Mouse (Mus musculus) hindbrain, embryonic 11.5 days (tissue): Measurements from ENCODE around the gene Tbc1d5. TPM values are rescaled to one million over a fixed set of nuclear protein-coding genes. Genes with fewer than 3 reads are reported as not detected.

Experiments used
- ATAC-seq: fragments of 200-750 bp; cut with Nextera tagmentation; 2 replicates; pipeline ENCODE4 v1.8.0; 2017; ENCODE audit warnings: mild to moderate bottlenecking, moderate TSS enrichment, moderate library complexity; ENCODE audit not compliant: low FRiP score
- DNase-seq: peaks from one replicate; pipeline ENCODE4 v3.0.0-alpha.2; 2015; ENCODE audit warnings: low spot score
- H3K27ac ChIP-seq: fragments of 300-500 bp; sonication (generic); 2 replicates; pipeline ENCODE4 v1.5.1; 2014; ENCODE audit warnings: mild to moderate bottlenecking, low read depth, low read length
- H3K27me3 ChIP-seq: fragments of 300-500 bp; sonication (generic); 2 replicates; pipeline ENCODE4 v1.6.1; 2014; ENCODE audit warnings: mild to moderate bottlenecking, low read length, moderate library complexity, mixed read lengths; ENCODE audit not compliant: control insufficient read depth, insufficient read depth
- H3K36me3 ChIP-seq: fragments of 300-500 bp; sonication (generic); 2 replicates; pipeline ENCODE4 v1.6.1; 2014; ENCODE audit warnings: mild to moderate bottlenecking, low read length, moderate library complexity, mixed read lengths; ENCODE audit not compliant: control insufficient read depth, insufficient read depth
- H3K4me1 ChIP-seq: fragments of 300-500 bp; sonication (generic); replicated peaks from 2 replicates; pipeline ENCODE4 v1.6.1; 2014; ENCODE audit warnings: low read length, mixed read lengths; ENCODE audit not compliant: control insufficient read depth, insufficient read depth
- H3K4me2 ChIP-seq: fragments of 300-500 bp; sonication (generic); replicated peaks from 2 replicates; pipeline ENCODE4 v1.6.1; 2014; ENCODE audit warnings: mild to moderate bottlenecking, low read depth, low read length
- H3K4me3 ChIP-seq: fragments of 300-500 bp; sonication (generic); 2 replicates; pipeline ENCODE4 v1.5.1; 2014; ENCODE audit warnings: low read depth, low read length
- H3K9ac ChIP-seq: fragments of 300-500 bp; sonication (generic); 2 replicates; pipeline ENCODE4 v1.6.1; 2014; ENCODE audit warnings: low read depth, low read length
- H3K9me3 ChIP-seq: fragments of 300-500 bp; sonication (generic); 2 replicates; pipeline ENCODE4 v1.6.1; 2016; ENCODE audit warnings: low read length; ENCODE audit not compliant: control insufficient read depth
- WGBS: fragments of 180-500 bp; shearing (Covaris S2); extraction: QIAGEN DNeasy Blood & Tissue Kit; methylation state at CpG from one replicate; pipeline ENCODE4 v1.1.7; 2014; 5-methylcytosine and 5-hydroxymethylcytosine counted together
- polyA plus RNA-seq: library from polyadenylated mRNA; unstranded; fragments of >200 nt; fragmentation: Nextera tagmentation; extraction: Ambion mirVana; gene quantifications from 2 replicates; pipeline ENCODE4 v1.2.1, GENCODE M21; 2014

The Tbc1d5 gene
- polyA plus RNA-seq, 1 experiment from 2014 or later, result 10.8 TPM

DNA sequence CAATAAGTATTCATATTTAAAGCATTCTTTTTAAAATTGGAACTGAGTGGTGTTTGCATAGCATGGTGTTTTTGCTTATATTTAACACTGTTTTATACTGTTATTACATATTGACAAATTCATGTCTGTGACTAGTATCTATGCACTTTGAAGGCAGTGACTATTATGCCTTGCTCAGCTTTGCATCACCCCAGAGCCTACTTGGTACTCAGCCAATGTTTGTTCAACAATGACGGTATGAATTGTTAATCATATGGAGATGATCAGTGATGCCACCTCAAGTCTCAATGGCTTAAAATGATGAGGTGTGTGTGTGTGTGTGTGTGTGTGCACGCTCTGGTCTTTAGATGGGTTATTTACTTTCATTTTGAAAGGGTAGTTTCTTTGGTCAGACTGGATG, 15.6 kb upstream of the Tbc1d5 start:
- H3K27ac ChIP-seq, result no peak overlapping the region
- no peak for ATAC-seq
- DNase-seq, result no peak
- WGBS, result 93% methylated on average over 2 of the region's 2 CpGs
- no peak overlapping the region for H3K9ac ChIP-seq
- no peaks in the 10 kb centered on the region for H3K36me3 ChIP-seq
- H3K4me3 ChIP-seq, result no peak overlapping the region
- no peak overlapping the region for H3K4me2 ChIP-seq
- no peaks in the 10 kb centered on the region for H3K9me3 ChIP-seq
- no peaks in the 10 kb centered on the region for H3K4me1 ChIP-seq
- no peaks in the 10 kb centered on the region for H3K27me3 ChIP-seq

GRCm38 (mm10) chr17:51191381-51191780, 12.2 kb upstream of the Tbc1d5 start:
- no peaks in the 10 kb centered on the region for H3K9me3 ChIP-seq
- no peaks in the 10 kb centered on the region for H3K36me3 ChIP-seq
- DNase-seq, result no peak
- H3K27me3 ChIP-seq, result no peaks in the 10 kb centered on the region
- no peak overlapping the region for H3K4me2 ChIP-seq
- no peak overlapping the region for H3K4me3 ChIP-seq
- WGBS, result 94% methylated on average over 1 of the region's 1 CpGs
- H3K9ac ChIP-seq, result no peak overlapping the region
- ATAC-seq, result no peak
- no peak overlapping the region for H3K27ac ChIP-seq
- no peaks in the 10 kb centered on the region for H3K4me1 ChIP-seq

- no peaks in the 10 kb centered on the region for H3K9me3 ChIP-seq
- H3K4me2 ChIP-seq, result no peak overlapping the region
- no peak for ATAC-seq
- no peaks in the 10 kb centered on the region for H3K27me3 ChIP-seq
- 83% methylated on average over 2 of the region's 2 CpGs for WGBS
- H3K9ac ChIP-seq, result no peak overlapping the region
- no peaks in the 10 kb centered on the region for H3K4me1 ChIP-seq
- H3K27ac ChIP-seq, result no peak overlapping the region
- no peak overlapping the region for H3K4me3 ChIP-seq
- H3K36me3 ChIP-seq, result no peaks in the 10 kb centered on the region
- no peak for DNase-seq
These were observed 3.6 kb upstream of the Tbc1d5 start for GRCm38 (mm10) chr17:51182715-51183114.

GRCm38 (mm10) chr17:51178491-51179194, 509 bp downstream of the Tbc1d5 start:
- no peaks in the 10 kb centered on the region for H3K36me3 ChIP-seq
- H3K9me3 ChIP-seq, result no peaks in the 10 kb centered on the region
- H3K9ac ChIP-seq, result peak overlapping the region; percentile 98
- peak overlapping the region; percentile 58 for H3K4me2 ChIP-seq
- no peaks in the 10 kb centered on the region for H3K4me1 ChIP-seq
- 0% methylated on average over 29 of the region's 59 CpGs for WGBS
- H3K27ac ChIP-seq, result peak overlapping the region; percentile 98
- ATAC-seq (peak; percentile 82), DNase-seq (peak; percentile 79)
- peak overlapping the region; percentile 79 for H3K4me3 ChIP-seq
- H3K27me3 ChIP-seq, result no peaks in the 10 kb centered on the region

DNA sequence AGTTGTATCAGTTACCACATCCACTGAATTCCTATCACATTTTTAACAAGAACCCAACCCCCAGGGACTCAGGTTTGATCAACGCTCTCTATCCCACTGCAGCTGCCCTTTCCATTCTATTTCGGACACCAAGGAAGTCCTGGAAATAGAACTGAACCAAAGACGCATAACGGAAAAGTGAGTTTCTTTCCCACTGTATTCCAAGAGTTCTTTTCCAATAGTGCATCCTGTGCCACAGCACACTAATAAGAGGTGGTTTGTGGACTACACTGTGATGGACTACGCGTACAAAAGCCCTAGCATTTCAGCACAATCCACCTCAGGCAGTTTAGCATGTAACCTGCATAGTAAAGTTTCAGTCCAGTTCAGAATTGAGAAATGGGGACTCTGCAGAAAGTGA, 1.2 kb downstream of the Tbc1d5 start:
- Histone ChIP-seq H3K4me3 (peak overlapping the region; percentile 79), H3K4me2 (peak overlapping the region; percentile 58), H3K27me3 (no peaks in the 10 kb centered on the region), H3K9me3 (no peaks in the 10 kb centered on the region), H3K9ac (peak overlapping the region; percentile 98), H3K4me1 (no peaks in the 10 kb centered on the region), H3K27ac (peak overlapping the region; percentile 98; the same call in 1 of the 2 replicates), H3K36me3 (no peaks in the 10 kb centered on the region)
- DNase-seq, result no peak
- 71% methylated on average over 6 of the region's 6 CpGs for WGBS
- ATAC-seq, result no peak

- Histone ChIP-seq H3K36me3 (no peaks in the 10 kb centered on the region), H3K9me3 (no peaks in the 10 kb centered on the region), H3K27ac (no peak overlapping the region), H3K4me2 (no peak overlapping the region), H3K4me1 (no peaks in the 10 kb centered on the region), H3K9ac (no peak overlapping the region), H3K4me3 (no peak overlapping the region), H3K27me3 (no peaks in the 10 kb centered on the region)
- 78% methylated on average over 1 of the region's 1 CpGs for WGBS
- DNase-seq (no peak), ATAC-seq (no peak)
These were observed 6.8 kb downstream of the Tbc1d5 start for GRCm38 (mm10) chr17:51172332-51172731.

- Histone ChIP-seq H3K27me3 (no peaks in the 10 kb centered on the region), H3K4me1 (no peaks in the 10 kb centered on the region), H3K4me3 (no peak overlapping the region), H3K27ac (no peak overlapping the region), H3K9me3 (no peaks in the 10 kb centered on the region), H3K9ac (no peak overlapping the region), H3K4me2 (no peak overlapping the region), H3K36me3 (no peaks in the 10 kb centered on the region)
- ATAC-seq (no peak), DNase-seq (no peak)
- WGBS, result 99% methylated on average over 3 of the region's 3 CpGs
These were observed 7.6 kb downstream of the Tbc1d5 start for GRCm38 (mm10) chr17:51171504-51171903.

- H3K4me3 ChIP-seq, result no peak overlapping the region
- H3K4me1 ChIP-seq, result no peaks in the 10 kb centered on the region
- H3K27ac ChIP-seq, result no peak overlapping the region
- DNase-seq (no peak), ATAC-seq (no peak)
- H3K4me2 ChIP-seq, result no peak overlapping the region
- no peaks in the 10 kb centered on the region for H3K36me3 ChIP-seq
- no peaks in the 10 kb centered on the region for H3K27me3 ChIP-seq
- 85% methylated on average over 4 of the region's 4 CpGs for WGBS
- H3K9ac ChIP-seq, result no peak overlapping the region
- H3K9me3 ChIP-seq, result no peaks in the 10 kb centered on the region
These were observed 9.2 kb downstream of the Tbc1d5 start for GRCm38 (mm10) chr17:51169911-51170310.

DNA sequence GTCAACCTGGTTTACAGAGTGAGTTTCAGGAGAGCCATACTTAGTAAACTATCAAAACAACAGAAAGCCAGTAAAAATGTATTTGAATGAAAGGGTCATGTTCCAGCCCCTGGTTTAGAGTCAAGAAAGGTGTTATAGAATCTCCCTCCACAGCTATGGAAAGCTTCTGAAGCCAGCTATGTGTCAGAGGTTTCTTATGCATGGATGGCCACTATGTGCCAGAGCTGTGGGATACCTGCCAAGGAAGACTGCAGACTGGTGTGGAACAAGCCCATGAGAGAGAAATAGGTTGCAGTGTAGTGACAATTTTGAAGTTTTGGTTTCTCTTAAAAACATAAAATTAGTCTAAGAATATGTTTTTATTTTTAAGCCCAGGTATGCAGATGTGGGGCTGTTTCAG, 16.8 kb downstream of the Tbc1d5 start:
- Histone ChIP-seq H3K4me1 (no peaks in the 10 kb centered on the region), H3K9me3 (no peaks in the 10 kb centered on the region)
- no peak for ATAC-seq

More for the DNA sequence above, 16.8 kb downstream of the Tbc1d5 start:
- Histone ChIP-seq H3K9ac (no peak overlapping the region), H3K36me3 (no peaks in the 10 kb centered on the region), H3K27ac (no peak overlapping the region), H3K4me2 (no peak overlapping the region), H3K27me3 (no peaks in the 10 kb centered on the region), H3K4me3 (no peak overlapping the region)
- no peak for DNase-seq
